Mouse (Mus musculus) lung, postnatal 10 days (tissue): ENCODE results near the gene Rapgef4.
A peak's percentile ranks its signal among the peaks of the same experiment; 100 is the strongest.
"Not testable (repeated sequence)": the region's sequence is repeated elsewhere in the genome, so short reads cannot be mapped to it uniquely, and the experiment has no call there.

ENCODE experiments used
- DNase-seq: peaks from one replicate; pipeline ENCODE4 v3.0.0; 2021

Rapgef4 gene

DNA sequence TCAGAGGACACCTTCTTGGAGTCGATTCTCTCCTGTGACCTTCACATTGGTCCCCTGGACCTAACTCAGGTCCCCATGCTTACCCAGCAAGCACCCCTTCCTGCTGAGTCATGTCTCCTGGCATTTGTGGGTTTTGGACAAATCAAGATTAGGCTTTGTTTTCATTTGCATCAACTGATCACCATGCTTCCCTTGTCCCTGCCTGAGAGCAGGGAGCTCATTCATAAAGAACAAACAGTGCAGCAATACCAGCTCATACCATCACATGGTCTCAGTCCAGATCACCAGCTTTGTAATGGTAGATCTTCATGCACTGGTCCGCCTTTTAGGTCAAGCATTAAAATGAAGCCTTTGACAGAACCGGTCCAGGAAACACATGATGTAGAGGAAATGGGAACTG is 144.7 kb downstream of the Rapgef4 start:
- DNase-seq: no peak

DNA sequence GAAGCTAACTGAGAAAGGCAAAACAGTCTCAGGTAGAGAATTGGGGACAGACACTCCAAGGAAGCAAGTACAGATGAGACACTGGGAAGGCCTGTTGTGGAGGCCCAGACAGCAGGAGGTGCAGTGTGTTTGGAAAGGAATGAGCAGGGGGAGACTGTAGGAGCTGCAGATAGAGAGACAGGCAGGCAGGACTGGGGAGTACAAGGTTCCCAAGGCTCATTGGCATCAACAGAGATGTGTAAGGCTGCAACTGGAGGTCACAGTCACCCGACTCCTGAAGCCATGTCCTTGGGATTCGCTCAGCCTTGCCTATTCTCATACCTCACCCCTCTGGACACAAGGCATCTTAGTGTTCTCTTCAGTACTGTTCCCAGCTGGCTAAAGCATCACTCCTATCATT is 145.4 kb downstream of the Rapgef4 start:
- DNase-seq: no peak

- no peak for DNase-seq
These were observed 148.7 kb downstream of the Rapgef4 start for GRCm38 (mm10) chr2:72129612-72130311.

- DNase-seq: no peak
These were observed 151.2 kb downstream of the Rapgef4 start for GRCm38 (mm10) chr2:72132222-72132621.

GRCm38 (mm10) chr2:72136045-72136444 is 155.0 kb downstream of the Rapgef4 start:
- no peak for DNase-seq

DNA sequence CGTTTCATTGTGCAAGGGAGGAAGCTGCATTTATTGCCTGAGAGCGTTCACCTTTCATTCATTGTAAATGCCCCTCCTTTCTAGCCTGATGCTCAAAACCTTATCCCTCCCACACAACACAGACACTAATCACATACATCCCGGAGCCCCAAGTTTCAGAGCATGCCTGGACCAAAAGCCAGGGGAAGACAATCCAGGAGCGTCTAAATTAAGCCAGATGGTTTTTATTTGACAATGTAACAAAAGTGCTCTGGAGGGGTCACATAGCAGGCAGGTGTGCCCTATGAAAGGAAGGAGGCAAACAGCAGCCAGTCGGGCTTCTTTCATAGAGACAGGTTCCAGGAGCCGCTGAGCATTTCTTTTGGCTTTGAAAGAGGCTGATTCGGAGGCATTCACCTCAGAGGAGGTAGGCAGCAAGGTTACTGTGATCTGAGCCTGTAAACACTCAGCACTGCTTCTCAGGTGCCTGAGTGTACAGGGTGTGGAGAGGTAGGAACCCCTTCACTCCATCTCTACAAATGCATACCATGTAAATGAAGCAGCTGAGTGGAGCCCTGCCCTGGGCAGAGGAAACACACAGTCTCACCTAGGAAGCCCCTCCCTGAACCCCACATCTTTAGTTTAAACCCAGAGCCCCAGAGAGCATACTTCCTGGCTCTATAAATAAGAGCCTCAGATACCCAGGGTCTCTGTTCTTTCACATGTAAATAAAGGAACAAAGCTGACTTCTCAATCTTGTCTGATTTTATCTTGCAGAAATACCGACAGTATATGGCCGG is 155.6 kb downstream of the Rapgef4 start:
- peak; percentile 18 for DNase-seq

GRCm38 (mm10) chr2:72139863-72140845 is 159.1 kb downstream of the Rapgef4 start:
- no peak for DNase-seq

GRCm38 (mm10) chr2:72141091-72141490 is 160.1 kb downstream of the Rapgef4 start:
- DNase-seq: no peak

DNA sequence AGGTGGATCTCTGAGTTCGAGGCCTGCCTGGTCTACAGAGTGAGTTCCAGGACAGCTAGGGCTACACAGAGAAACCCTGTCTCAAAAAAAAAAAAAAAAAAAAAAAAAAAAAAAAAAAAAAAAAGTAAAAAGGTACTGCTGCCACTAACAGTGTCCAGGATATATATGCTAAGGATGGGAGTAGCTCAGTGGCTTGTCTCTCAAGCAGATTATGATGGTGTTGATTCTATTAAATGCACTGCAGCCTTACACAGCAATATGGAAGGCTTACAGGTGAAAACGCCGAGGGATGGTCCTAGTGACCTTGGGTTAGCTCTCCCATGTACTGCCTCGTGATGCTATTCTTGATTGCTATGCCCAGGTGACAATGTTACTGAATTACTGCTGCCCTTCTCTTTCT is 160.7 kb downstream of the Rapgef4 start:
- not testable (repeated sequence) for DNase-seq

- no peak for DNase-seq
These were observed 162.4 kb downstream of the Rapgef4 start for GRCm38 (mm10) chr2:72143413-72143812.

DNA sequence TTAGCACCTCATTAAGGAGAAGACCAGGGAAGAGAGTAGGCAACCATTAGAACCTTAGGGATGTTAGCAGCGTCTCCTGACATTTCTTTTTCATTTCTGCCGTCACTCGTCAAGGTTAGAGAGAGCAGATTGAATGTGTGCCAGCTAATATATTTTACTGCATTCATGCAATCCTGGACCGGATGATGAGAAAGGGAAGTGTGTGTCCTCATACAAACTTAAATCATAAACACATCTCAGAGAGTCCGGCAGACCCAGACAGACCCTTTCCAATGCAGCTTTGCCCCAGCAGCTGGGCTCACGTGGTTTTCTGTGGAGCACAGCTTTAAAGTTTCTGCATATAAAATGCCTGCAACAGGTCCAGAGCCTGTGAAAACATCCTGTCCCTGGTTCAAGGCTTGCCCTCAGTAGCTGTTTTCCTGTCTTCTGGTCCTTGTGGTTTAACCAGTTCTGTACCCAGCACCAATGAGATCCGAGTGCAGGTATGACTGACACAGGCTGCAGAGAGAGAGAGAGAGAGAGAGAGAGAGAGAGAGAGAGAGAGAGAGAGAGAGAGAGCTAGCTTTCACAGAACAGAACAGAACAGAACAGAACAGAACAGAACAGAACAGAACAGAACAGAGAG is 163.6 kb downstream of the Rapgef4 start:
- no peak for DNase-seq

DNA sequence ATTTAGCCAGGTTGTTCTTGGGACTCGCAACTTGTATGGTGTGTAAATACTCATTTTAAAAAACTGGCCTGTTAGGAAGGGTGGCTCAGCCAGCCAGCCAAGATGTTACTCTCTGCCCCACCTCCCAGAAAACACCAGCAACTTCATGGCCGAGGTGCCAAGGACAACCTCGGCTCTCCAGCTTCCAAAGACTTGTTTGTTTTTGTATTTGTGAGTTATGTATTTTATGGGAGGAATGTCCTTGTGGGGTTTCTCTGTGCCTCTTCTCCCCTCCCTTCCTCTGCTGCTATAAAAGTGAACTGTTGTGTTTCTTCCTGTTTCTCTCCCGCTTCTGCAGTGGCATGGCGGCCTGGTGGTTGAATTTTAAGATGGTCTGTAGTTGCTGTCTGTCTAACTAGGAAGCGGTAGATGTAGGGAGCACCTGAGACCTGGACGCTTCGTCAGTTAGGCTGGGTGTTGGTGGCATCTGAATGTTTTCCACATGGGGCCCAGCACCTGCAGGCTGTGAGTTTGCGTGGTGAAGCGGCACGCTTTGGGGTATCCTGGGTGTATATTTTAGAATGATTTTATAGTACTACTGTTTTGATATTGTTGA is 164.3 kb downstream of the Rapgef4 start:
- no peak for DNase-seq

DNA sequence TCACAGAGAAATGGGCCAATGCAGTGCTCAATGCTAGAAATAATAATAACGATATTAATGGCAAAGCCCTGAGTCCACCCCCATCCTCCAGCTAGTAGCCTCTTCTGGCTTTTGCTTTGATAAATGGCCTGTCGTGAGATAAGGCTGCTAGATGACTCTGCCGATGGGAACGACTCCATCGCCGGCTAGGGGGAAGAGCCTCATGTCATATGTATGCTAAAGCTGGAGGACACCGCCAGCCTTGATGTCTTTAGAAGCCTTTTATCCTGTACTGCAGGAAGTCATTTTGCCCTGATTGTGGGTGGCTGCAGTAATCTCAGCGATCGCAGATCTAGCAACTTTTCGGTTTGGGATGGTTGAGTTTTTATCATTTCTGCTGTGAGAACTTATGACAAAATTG is 165.0 kb downstream of the Rapgef4 start:
- DNase-seq: no peak

DNA sequence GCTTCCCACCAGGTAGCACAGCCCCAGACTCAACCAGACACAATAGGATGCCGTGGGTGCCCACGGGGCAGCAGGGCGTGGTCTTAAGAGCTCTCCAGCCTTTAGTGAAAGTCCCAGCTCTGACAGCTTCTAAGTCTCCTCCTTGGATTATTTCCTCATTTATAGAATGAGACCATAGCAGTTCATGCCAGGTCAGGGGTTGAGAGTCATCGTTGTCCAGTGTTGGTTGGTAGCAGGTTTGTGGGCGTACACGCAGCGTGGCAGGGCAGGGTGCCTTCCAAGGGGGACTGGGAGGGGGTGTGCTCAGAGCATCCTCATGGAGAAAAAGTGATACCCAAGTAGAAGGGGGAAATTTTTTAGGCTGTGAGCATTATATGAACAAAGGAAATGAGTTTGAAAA is 166.2 kb downstream of the Rapgef4 start:
- DNase-seq: no peak

- no peak for DNase-seq
These were observed 166.7 kb downstream of the Rapgef4 start for GRCm38 (mm10) chr2:72147695-72148094.

DNA sequence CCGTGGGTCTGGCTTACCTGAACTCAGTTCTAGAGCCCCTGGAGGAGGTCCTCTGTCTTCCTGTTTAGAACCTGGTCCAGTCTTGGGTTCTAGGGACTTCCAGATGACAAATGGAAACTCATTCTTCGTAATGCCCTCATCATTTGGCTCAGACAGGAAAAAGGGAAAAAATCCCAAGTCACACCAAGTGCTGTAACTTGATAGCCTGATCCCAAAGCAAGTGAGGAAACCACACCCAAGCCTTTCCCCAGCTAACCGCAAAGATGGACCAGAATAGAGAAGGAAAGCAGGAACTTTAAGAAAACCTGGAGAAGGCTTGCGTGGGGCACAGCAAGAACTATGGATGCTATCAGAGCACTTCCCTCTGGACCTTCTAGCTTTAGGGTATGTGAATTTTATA is 167.6 kb downstream of the Rapgef4 start:
- DNase-seq: no peak

GRCm38 (mm10) chr2:72149059-72149458 is 168.0 kb downstream of the Rapgef4 start:
- peak; percentile 78 for DNase-seq

GRCm38 (mm10) chr2:72151792-72152554 is 170.9 kb downstream of the Rapgef4 start:
- DNase-seq: no peak

DNA sequence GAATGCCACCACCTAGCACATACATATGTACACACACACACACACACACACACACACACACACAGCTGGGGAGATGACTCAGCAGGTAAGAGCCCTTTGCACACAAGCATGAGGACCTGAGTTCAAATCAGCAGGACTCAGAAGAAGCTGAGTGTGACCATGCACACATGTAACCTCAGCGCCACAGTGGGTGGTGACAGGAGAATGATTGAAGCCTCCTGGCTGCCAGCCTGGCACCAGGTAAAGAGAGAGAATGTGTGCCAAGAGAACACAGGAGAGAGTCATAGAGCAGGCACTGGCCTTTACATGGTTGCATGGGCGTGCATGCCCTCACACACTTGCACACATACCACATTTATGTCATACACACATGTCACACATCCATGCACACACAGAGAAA is 171.7 kb downstream of the Rapgef4 start:
- DNase-seq: no peak

- no peak for DNase-seq
These were observed 172.8 kb downstream of the Rapgef4 start for GRCm38 (mm10) chr2:72153851-72154250.

GRCm38 (mm10) chr2:72155102-72155773 is 174.2 kb downstream of the Rapgef4 start:
- no peak for DNase-seq
